Mouse (Mus musculus) left cerebral cortex, postnatal 10 days (tissue): ENCODE results near the gene Hcn2. TPM values are rescaled to one million over a fixed set of nuclear protein-coding genes. Genes with fewer than 3 reads are reported as not detected.

Experiments used
- DNase-seq, 2 experiments: peaks; one replicate each; pipeline ENCODE4 v3.0.0; 2021 to 2022; ENCODE audit warnings: low spot score in 2 of 2, mixed read lengths in 1 of 2; ENCODE audit errors: extremely low spot score in 1 of 2
- intact Hi-C: fragments of 180-260 bp; cut with DNase I; formaldehyde crosslinking; loops from one replicate; pipeline ENCODE4 v1.15.1; 2025
- total RNA-seq, 2 experiments: library from RNA; stranded (reverse); gene quantifications; 2 replicates each; pipeline ENCODE4 v1.2.3; 2021

Hcn2 gene
- total RNA-seq, 2 experiments from 2014 or later = 75.5 to 80.0 TPM

DNA sequence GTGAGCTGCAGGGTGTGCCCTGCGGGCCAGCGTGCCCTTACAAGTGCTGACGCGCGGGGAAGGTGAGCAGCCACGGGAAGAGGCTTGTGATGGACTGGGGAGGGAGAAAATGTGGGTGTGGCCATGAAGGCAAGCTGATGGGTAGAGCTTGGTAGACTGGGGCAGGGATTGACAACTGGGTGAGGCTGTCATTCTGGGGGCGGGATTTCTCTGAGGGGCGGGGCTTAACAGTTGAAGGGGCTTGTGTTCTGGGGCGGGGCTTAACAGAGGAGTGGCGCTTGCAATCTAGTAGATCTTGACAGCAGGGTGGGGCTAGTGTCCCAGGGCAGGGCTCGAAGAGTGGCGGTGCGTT, 64.2 kb downstream of the Hcn2 start:
- intact Hi-C loops = no loop called here
- peak; percentile 62 to 77 for DNase-seq

DNA sequence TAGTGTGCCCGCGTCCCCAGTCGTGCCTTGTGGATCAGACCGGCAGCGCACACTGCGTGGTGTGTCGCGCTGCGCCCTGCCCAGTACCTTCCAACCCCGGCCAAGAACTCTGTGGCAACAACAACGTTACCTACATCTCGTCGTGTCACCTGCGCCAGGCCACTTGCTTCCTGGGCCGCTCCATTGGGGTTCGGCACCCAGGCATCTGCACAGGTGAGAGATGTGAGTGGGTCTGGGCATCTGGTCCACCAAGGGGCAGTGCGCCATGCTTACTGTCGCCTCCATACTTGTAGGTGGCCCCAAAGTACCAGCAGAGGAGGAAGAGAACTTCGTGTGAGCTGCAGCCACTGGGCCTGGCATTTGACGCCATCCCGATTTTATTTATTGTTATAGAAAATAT, 64.7 kb downstream of the Hcn2 start:
- no peak for DNase-seq
- intact Hi-C loops = no loop called here

DNA sequence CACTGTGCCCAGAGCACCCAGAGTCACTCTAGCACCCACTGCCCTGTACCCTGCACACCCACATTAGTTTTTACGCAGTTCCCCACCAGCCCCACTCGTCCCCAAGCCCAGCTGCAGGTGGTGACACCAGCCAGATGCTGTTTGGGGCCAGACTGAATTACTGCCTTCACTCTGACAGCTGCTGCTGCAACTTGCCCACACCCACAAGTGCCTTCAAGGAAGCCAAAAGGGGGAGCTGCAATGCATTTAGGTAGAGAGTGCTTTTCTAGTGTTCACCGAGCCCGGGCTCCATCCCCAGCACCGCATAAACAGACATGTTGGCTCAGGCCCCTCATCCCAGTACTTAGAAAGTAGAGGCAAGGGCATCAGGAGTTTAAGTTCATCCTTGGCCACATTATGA, 65.5 kb downstream of the Hcn2 start:
- intact Hi-C loops = no loop called here
- DNase-seq = no peak

DNA sequence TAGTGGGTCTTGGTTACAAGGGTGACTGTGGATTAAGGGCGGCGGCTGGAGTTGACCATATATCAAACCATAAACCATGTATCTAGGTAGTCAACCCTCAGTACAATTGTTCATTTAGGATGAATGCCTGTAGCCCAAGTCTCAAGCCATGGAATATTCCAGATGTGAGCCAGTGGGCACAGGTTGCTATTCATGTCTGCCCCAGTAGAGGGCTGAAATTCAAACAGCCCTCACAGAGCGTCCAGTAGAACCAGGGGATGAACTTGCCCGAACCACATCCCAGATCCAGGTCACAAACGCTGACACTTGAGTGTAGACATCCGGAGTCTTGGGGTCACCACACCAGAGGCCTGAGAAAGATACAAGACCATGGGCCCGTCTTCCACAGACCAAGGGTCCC, 66.6 kb downstream of the Hcn2 start:
- intact Hi-C loops = no loop called here

DNA sequence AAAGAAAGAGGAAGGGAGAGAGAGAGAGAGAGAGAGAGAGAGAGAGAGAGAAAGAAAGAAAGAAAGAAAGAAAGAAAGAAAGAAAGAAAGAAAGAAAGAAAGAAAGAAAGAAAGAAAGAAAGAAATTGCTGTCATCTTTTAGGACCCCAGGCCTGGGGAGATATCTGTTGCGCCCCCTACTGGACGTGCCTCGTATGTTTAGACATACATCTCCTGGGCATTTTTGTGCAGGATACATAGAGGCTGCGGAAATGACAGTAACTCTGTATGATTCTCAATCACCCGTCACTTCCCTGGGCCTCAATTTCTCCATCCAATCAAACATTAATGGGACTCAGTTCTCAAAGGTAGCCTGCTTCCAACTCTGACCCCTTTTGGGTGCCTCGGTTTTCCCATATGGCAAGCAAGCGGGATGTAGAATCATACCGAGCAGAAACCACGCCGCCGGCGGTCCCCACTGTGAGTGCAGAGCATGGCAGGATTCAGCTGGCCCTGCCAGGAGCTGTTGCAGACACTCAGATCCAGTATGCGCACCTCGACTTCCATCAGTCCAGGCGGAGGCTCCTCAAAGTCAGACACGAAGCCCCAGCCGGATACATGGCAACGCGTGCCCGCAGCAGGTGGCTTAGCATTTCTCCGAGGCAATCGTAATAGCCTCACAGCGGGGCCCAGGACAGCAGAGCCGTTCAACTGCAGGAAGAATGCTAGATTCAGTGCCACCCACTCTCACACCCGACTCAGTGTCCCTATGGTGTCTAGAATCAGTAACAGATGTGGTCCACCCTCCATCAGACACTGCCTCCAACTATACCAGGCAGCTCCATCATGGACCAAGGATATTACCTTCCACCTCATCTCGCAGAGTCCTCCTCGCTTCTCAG, 67.7 kb downstream of the Hcn2 start:
- intact Hi-C loops = no loop called here
- no peak for DNase-seq

More for the DNA sequence above, 66.6 kb downstream of the Hcn2 start:
- DNase-seq = no peak

Other genes with a start within 250 kb of the Hcn2 start
- gene Vmn2r83, start 247.9 kb upstream of the Hcn2 start, total RNA-seq = not detected
- gene Plpp2, start 182.8 kb upstream of the Hcn2 start, total RNA-seq = 1 to 10 TPM; 3.2 to 3.7 TPM
- gene Mier2, start 161.4 kb upstream of the Hcn2 start, total RNA-seq = 10 to 100 TPM; 47.5 to 50.2 TPM
- gene Theg, start 129.3 kb upstream of the Hcn2 start, total RNA-seq = not detected
- gene C2cd4c, start 102.6 kb upstream of the Hcn2 start, total RNA-seq = 10 to 100 TPM; 13.3 to 14.2 TPM
- 10 to 100 TPM; 47.1 to 50.7 TPM for gene Shc2, start 78.7 kb upstream of the Hcn2 start, total RNA-seq
- under 1 TPM; 0.39 to 0.73 TPM for gene Odf3l2, start 70.9 kb upstream of the Hcn2 start, total RNA-seq
- under 1 TPM; 0.47 to 0.49 TPM for gene Madcam1, start 52.1 kb upstream of the Hcn2 start, total RNA-seq
- gene Tpgs1, start 47.3 kb upstream of the Hcn2 start, total RNA-seq = 10 to 100 TPM; 69.6 to 72.6 TPM
- gene Cdc34, start 34.4 kb upstream of the Hcn2 start, total RNA-seq = 10 to 100 TPM; 64.9 to 66.8 TPM
- gene Gzmm, start 27.6 kb upstream of the Hcn2 start, total RNA-seq = 1 to 10 TPM; 1.2 to 1.5 TPM
- gene Bsg, start 12.1 kb upstream of the Hcn2 start, total RNA-seq = 100 to 1,000 TPM; 697 to 706 TPM
- 10 to 100 TPM; 40.1 to 43.7 TPM for gene Polrmt, start 29.9 kb downstream of the Hcn2 start, total RNA-seq
- 1 to 10 TPM; 1.9 to 3.0 TPM for gene Fgf22, start 38.4 kb downstream of the Hcn2 start, total RNA-seq
- gene Rnf126, start 50.3 kb downstream of the Hcn2 start, total RNA-seq = 10 to 100 TPM; 90.7 to 95.8 TPM
- 1 to 10 TPM; 1.7 to 2.6 TPM for gene Fstl3, start 60.6 kb downstream of the Hcn2 start, total RNA-seq
- gene Prss57, start 74.3 kb downstream of the Hcn2 start, total RNA-seq = under 1 TPM; 0.32 to 0.54 TPM
- gene Palm, start 76.9 kb downstream of the Hcn2 start, total RNA-seq = 100 to 1,000 TPM; 430 to 432 TPM
- gene Misp, start 104.4 kb downstream of the Hcn2 start, total RNA-seq = under 1 TPM; 0.30 to 0.51 TPM
- gene Ptbp1, start 137.8 kb downstream of the Hcn2 start, total RNA-seq = 10 to 100 TPM; 58.2 to 62.2 TPM
- 1 to 10 TPM; 4.5 to 5.2 TPM for gene Prtn3, start 157.8 kb downstream of the Hcn2 start, total RNA-seq
- gene Plppr3, start 158.0 kb downstream of the Hcn2 start, total RNA-seq = 100 to 1,000 TPM; 135 to 142 TPM
- gene Elane, start 169.6 kb downstream of the Hcn2 start, total RNA-seq = not detected
- not detected for gene Cfd, start 174.2 kb downstream of the Hcn2 start, total RNA-seq
- gene Med16, start 192.3 kb downstream of the Hcn2 start, total RNA-seq = 10 to 100 TPM; 55.4 to 61.9 TPM
- not detected for gene Gm26602, start 194.2 kb downstream of the Hcn2 start, total RNA-seq
- gene Kiss1r, start 200.3 kb downstream of the Hcn2 start, total RNA-seq = 1 to 10 TPM; 6.8 to 8.4 TPM
- gene R3hdm4, start 204.6 kb downstream of the Hcn2 start, total RNA-seq = 100 to 1,000 TPM; 389 to 406 TPM
- gene Arid3a, start 210.4 kb downstream of the Hcn2 start, total RNA-seq = 1 to 10 TPM; 6.0 to 7.1 TPM
- gene Wdr18, start 243.5 kb downstream of the Hcn2 start, total RNA-seq = 10 to 100 TPM; 46.2 to 49.9 TPM